Mouse (Mus musculus) layer of hippocampus, postnatal 14 days (tissue): Measurements from ENCODE around the gene Klhl24. TPM values are rescaled to one million over a fixed set of nuclear protein-coding genes. Genes with fewer than 3 reads are reported as not detected.
"Not testable (repeated sequence)": the region's sequence is repeated elsewhere in the genome, so short reads cannot be mapped to it uniquely, and the experiment has no call there.

Experiments
- DNase-seq, 2 experiments: peaks; one replicate each; pipeline ENCODE4 v3.0.0; 2021 to 2022; ENCODE audit warnings: low spot score in 2 of 2, mixed read lengths in 1 of 2
- long read RNA-seq, 2 experiments: library from polyadenylated mRNA; stranded (forward); transcript quantifications; one replicate each; pipeline ENCODE4 v2.0.0; 2021
- total RNA-seq, 2 experiments: library from RNA; stranded (reverse); gene quantifications; 2 replicates each; pipeline ENCODE4 v1.2.3; 2021

Gene Klhl24
- 10 to 100 TPM; 83.4 to 87.2 TPM for total RNA-seq
- long read RNA-seq, experiment 1, full-length matches to known transcripts = 7 of 17 reads
- long read RNA-seq, experiment 1, partial matches to known transcripts = 1 of 17 reads
- long read RNA-seq, experiment 1, other reads (novel, unspliced or antisense) = 9 of 17 reads
- long read RNA-seq, experiment 2, full-length matches to known transcripts = 5 of 15 reads
- long read RNA-seq, experiment 2, partial matches to known transcripts = 1 of 15 reads
- long read RNA-seq, experiment 2, other reads (novel, unspliced or antisense) = 9 of 15 reads

DNA sequence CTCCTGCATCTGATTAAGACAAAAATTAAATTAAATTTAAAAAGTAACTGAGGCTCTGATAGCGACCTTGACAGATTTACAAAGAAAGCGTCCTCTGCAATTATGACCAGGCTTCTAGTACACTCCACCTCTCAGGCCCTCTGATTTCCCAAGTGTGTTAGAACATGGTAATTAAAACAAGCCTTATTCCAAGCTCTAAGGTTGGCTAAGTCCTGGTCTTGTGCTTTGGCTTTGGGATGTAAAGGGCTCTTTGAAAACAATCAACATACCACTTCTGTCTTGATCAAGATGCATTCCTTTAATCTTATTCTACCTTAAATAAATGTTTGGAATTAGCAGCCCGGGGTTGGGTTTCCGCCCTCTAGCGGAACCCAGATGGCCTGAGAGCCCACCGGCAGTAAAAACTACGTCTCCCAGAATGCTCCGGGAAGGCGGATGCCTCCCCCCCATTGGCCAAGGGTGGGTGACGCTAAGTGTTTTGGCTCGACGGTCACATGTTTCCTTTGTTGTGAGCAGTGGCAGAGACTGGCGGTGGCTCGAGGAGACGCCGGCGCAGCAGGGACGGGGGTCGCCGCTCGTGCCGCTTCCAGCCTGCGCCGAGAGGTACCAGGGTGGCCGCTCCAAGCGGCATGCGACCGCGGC, at the start of gene Klhl24:
Gene Klhl24, plus strand, starts transcription at position 474 of the 642 bp plus-strand sequence.
- peak; percentile 91 to 97 for DNase-seq

DNA sequence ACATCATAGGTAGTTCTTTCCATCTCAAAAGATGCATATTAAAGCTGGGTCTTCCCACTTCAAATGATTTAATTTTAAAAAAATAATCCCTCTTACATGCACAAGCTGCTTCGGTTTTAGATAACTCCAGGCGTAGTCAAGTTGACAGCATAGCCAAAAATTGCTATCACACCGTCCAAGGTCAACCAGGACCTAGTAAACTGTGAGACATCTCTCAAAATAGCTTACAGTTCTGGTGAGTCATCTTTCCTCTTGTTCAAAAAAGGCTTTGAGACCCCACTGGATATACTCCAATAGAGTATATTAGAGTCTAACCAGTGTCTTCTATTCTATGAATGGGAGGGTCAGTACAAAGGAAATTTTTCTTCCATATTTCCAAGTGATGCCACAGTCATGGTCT, 44.7 kb upstream of the Klhl24 start:
- no peak for DNase-seq

DNA sequence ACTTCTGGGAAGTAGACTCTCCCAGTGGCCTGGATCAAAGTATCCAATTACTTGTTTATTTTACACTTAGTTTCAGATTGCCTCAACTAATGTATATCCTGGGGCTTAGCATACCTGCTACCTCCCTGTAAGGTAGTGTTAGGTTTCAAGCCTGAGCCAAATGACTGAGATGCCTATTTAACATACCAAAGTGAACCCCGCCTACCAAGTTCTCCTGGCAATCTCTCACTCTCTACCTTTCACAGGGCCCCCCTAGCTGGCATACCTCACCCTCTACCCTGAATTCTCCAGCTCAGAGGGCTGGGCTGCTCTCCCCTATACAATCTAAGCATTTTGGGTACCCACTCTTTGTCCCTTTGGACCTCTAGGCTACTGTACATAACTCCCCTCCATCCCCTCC, 24.6 kb upstream of the Klhl24 start:
- no peak for DNase-seq

DNA sequence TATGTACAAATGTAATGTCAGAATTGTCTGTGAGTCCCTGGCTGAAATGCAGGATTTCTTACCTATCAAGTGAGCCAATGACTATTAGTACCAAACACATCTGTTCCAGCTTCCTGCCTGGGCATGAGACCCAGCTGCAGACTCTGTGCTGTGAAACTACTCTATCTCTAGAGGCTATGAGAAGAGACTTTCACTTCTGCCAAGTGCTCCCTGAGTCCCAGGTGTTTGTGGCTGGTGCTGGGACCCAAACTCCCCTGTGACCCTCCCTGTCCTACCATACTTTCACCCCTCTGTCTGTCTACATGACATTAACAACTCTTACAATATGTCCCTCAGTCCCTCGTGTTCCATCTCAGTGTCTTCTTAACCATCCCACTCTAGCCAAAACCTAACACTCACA, 20.7 kb upstream of the Klhl24 start:
- DNase-seq = no peak

DNA sequence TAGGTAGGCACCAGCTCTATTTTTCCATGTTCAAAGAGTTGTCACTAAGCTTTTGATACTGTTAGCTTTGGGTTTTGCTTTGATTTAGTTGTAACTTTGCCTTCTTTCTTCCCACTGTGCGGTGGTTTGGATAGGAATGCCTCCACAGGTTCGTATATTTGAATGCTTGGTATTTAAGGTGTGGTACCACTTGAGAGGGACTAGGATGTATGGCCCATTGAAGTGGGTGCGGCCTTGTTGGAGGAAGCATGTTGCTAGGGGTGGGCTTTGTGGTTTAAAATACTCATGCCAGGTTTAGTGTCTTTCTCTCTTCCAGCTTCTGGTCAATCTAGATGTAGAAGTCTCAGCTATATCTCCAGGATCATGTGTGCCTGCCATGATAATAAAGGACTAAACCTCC, 17.1 kb upstream of the Klhl24 start:
- DNase-seq = no peak

DNA sequence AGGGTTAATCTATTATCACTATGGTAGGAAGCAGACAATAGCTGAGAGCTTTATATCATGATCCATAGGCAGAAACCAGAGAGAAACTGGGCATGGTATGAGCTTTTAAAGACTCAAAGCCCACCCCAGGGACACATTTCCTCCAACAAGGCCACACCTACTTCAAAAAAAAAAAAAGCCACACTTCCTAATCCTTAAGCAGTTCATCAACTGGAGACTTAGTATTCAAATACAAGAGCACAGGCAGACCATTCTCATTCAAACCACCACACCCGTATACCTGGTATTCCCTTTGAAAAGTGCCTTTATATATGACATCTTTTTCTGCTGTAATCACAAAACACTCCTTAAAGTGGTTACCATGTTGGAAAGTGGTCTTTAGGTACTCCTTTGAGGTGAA, 12.7 kb upstream of the Klhl24 start:
- no peak for DNase-seq

DNA sequence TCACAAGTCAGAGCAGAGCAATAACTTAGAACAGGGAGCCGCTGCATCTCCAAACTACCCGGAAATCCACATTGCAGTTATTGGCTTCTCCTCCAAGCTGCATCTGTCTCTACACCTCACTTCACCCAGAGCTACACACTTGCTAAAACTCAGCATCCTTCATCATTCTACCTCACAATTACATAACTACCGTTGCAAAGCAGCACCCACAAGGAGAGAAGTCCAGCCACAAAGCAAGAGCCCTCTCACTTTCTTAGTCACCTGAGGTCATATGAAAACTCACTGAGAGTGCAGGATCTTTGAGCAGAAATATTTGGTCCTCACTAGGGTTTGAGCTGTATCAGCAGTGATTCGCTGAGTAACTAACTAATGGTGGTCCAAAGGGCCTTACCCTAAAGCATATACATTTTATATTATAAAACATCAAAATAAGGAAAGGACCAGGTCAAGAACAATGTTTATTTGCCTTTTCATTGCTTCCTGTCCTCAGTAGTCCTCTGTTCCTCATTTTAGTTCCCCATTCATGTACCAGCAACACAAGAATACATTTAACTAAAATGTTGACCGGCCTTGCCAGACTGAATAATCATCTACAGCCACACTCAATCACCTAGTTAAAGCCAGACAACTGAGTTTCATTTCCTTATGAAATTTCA, 12.0 kb upstream of the Klhl24 start:
- no peak for DNase-seq

DNA sequence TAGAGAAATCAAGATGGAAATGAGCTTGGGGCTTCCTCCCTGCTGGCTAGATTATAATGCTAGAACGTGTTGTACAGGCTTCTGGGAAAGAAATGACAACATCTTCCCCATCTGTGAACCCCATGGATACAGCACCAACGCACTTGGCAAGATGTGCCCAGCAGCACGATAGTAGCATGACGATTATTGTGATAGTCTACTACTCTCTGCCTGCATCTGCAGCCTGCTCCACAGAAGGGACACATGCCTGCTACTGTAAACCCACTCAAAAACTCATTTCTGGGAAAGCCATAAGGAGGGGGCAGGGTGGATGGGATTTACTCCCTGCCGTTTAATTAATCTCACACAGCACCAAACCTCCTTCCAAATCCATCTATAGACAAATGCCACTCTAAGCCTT, 10.4 kb upstream of the Klhl24 start:
- peak; percentile 53 to 78 for DNase-seq

DNA sequence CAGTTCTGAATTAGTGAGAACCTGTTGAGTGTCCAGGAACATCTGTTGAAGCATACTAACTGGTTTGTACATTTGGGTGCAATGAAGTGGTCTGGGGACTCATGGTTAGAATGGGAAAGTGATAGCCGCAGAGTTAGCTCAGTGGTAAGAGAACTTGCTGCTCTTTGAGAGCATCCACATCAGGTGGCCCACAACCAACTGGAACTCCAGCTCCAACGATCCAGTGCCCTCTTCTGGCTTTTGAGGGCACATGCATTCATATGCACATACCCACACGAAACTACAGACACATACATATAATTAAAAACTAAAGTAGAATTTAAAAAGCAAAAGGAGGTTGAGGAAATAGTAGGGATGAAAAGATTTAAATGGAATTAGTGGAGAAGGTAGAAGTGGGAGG, 7.7 kb upstream of the Klhl24 start:
- DNase-seq = no peak

DNA sequence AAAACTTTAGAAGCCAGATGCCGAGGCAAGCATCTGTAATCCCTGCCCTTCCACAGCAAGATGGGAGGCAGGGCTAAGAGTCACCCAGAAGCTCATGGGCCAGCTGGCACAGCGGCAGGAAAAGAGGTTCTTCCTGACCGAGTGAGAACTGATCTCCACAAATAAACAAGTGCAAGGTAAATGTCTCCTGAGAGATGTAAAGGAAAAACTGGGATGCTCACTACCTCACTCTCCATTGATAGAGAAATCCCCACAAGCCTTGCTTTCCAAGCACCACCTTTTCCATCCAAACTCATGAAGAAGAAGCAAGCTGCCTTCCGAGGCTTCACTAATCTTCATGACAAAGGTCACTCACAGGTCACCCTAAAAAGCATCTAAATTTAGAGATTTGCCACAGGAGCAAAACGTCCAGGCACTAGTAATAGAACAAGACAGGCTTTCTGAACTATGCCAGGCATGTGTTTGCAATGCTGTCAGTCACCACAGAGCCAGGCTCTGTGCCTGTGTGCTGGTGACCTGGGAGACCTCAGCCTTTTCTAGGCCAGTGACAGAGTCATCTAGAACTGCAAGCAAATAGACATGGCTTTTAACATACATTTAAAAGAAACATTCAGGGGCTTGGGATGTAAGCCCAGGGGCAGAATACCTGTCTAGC, 6.3 kb upstream of the Klhl24 start:
- no peak for DNase-seq

DNA sequence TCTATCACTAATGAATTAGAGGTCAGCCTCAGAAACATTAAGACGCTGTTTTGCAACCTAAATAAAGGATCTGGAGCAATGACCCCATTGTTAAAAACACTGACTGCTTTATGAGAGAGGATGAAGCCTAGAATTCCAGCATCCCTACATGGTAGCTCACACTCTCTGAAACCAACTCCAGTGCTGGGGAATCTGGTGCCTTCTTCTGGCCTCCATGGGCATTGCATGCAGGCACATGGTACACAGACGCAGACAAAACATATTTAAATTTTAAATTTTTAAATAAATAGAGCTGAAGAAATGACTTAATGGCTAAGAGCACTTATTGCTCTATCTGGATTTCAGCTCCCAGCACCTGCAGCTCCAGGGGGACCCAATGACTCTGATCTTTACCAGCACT, 1.4 kb upstream of the Klhl24 start:
- no peak for DNase-seq

DNA sequence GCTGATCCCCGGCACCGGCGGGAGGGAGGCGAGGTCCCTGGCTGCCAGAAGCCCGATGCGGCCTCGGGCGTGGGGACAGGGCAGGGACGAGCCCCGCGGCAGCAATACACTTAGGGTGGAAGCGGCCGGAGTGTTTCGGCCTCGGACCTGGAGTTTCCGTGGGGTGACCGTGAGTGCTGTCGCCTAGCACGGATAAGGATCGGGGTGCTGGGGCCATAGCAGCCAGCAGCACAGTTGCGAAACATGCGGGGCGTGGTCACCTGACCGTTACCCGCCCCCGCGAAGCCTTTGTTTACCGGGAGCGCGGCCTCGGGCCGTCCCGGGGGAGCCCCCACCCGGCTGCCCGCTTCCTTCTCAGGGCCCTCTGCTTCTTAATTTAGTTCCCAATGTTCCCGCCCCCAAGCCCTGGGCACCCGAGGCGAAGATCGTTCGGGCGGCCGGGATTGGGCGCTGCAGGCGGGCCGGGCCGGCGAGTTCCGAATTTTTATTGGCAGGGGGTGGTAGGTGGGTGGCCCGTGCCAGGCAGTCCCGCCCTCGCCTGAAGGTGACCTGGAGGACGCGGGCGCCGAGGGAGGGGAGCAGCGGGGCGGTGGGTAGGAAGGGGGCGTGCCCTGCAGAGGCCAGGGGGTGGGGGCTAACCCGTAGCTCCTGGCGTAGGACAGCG, 501 bp downstream of the Klhl24 start:
- peak; percentile 86 to 94 for DNase-seq

DNA sequence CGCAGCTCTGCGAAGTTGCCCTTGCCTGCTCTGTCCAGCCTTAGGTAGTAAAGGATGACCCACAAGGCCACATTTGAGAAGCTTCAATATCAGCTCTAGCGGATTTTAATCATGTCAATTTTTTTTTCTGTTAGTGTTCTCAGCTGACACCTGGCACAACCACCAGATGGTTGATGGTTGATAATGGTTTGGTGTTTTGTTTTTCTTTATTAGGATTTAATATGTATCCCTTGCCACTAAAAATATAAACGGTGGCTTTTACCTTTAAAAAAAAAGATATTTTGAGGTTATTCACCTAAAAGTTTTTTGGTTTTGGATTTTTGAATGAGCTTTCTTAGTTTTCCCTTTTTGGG, 1.0 kb downstream of the Klhl24 start:
- DNase-seq = no peak

DNA sequence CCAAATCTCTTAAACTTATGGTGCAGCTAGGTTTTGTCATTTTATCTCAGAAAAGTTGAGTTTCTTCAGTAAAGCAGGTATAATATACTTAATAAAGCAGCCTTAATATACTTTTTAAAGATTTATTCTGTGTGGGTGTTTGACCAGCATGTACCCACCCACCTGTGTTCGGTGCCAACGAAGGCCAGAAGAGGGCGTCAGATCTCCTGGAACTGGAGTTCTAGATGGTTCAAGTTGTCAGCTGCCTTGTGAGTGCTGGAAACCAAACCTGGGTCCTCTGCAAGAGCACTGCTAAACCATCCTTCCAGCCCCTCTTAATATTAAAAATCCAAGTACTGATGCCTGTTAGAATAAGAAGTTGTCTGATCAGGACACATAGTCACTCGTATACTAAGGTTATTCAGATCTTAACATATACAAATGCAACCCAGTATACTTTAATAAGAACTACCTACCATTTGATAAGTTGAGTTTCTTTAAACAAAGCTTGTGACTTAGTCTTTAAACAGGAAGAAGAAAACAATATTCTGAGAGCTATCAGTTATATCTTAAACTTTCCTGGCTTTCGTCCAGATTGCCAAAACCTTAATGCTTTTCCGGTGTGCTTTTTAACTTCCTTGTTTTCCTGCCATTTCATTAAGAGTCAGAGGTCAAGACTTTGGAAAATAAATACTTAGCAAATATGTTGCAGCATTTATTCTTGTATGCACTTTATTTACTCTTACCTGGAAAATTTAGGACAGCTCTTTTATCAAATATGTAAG, 1.7 kb downstream of the Klhl24 start:
- no peak for DNase-seq

DNA sequence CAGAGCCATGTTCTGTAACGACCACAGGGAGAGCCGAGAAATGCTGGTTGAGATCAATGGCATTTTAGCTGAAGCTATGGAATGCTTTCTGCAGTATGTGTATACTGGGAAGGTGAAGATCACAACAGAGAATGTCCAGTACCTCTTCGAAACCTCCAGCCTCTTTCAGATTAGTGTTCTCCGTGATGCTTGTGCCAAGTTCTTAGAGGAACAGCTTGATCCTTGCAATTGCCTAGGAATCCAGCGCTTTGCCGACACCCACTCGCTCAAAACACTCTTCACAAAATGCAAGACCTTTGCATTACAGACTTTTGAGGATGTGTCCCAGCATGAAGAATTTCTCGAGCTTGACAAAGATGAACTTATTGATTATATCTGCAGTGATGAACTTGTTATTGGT, 9.7 kb downstream of the Klhl24 start:
- DNase-seq = peak in 1 of 2 experiments; percentile 12

DNA sequence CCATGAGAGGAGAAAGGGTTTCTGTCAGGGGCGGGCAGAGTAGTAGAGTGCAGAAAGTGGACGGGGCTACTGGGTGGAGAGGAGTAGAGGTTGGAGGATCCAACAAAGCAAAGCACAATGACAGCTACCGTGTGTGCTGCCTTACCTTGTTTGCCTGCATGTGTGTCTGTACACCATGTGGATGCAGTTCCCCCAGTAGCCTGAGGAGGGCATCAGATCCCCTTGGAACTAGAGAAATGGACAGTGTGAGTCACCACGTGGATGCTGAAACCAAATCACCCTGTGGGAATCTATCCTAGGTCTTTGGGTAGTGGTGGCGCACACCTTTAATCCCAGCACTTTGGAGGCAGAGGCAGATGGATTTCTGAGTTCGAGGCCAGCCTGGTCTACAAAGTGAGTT, 11.6 kb downstream of the Klhl24 start:
- DNase-seq = no peak

DNA sequence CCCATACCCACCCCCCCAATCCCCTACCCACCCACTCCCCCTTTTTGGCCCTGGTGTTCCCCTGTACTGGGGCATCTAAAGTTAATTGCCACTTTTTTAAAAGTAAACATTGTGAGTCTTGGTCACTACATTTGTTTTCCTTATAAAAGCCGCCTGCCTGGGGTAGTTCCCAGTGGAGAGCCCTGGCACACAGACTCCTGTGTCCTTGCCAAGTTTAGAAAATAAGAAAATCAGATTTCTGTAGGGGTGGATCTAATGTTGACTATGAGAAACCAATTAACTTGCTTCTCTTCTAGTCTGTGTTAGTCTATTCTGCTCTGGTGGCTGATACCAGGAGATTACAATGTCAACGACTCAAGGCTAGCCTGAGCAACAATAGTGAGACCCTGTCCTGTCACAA, 15.3 kb downstream of the Klhl24 start:
- DNase-seq = peak in 1 of 2 experiments; percentile 31

DNA sequence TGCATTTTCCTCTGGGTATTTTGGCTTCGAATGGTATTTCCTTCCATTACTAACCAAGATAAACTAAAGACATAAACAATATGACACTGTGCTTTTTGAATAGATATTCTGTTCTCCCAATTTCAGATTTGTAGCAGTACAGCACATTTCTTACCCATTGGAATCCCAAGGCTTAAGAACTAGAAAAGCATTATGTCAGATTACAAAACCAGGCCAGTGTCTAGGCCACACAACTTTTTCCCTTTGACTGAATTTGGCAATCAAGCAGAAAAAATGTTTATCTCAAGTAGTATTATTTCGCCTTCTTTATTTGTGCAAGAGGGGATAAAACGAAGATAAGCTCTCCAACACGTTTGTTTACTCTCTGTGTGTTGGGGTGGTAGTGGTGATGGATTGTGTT, 18.7 kb downstream of the Klhl24 start:
- no peak for DNase-seq

DNA sequence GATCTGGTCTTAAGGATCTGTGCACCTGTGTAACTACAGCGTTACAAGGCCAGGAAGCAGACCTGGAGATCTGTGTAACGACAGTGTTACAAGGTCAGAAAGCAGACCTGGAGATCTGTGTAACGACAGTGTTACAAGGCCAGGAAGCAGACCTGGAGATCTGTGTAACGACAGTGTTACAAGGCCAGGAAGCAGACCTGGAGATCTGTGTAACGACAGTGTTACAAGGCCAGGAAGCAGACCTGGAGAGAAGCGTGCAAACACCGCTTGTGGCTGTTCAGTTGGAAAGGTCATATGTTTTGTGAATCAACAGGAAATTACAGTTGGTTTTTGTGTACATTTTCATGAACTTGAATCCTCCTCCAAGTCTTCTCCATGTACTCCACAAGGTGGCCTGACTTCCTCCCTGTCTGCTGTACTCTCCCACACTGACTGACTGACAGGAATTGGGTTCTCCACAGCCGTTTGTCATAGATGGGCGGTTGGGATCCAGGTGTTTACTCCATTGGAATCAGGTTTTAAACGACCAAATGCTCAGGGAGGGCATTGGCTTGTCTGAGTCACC, 29.1 kb downstream of the Klhl24 start:
- not testable (repeated sequence) for DNase-seq

DNA sequence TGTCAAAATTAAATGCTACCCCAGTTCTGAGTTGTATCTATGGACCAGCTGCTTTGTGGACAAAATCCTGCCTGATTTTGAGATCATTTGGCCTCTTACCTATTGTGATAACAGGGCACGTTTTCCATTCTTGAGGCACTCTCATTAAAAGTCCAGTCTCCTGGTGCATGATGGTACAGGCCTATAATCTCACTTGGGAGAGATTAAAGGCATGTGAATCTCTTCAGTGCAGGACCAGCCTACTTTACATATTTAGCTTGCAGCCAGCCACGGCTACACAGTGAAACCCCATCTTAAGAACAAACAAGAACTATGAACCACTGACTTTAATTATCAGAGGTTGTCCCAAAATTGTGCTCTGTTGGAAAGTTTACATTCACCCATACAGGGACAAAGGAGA, 33.1 kb downstream of the Klhl24 start:
- DNase-seq = no peak
